Mouse (Mus musculus) lung, embryonic 16.5 days (tissue): Measurements from ENCODE around the gene Ubqln1. TPM values are rescaled to one million over a fixed set of nuclear protein-coding genes. Genes with fewer than 3 reads are reported as not detected.

Experiments
- ATAC-seq: fragments of 200-750 bp; cut with Nextera tagmentation; 2 replicates; pipeline ENCODE4 v1.8.0; 2017; ENCODE audit warnings: low read depth, mild to moderate bottlenecking, moderate library complexity
- H3K27ac ChIP-seq: fragments of 300-500 bp; sonication (generic); 2 replicates; pipeline ENCODE4 v1.5.1; 2014; ENCODE audit warnings: mild to moderate bottlenecking, control low read depth, low read length
- H3K27me3 ChIP-seq: fragments of 300-500 bp; sonication (generic); 2 replicates; pipeline ENCODE4 v1.6.1; 2014; ENCODE audit warnings: low read depth, low read length, mixed read lengths; ENCODE audit not compliant: control insufficient read depth, insufficient read depth
- H3K36me3 ChIP-seq: fragments of 300-500 bp; sonication (generic); 2 replicates; pipeline ENCODE4 v1.6.1; 2014; ENCODE audit warnings: low read length; ENCODE audit not compliant: control insufficient read depth, insufficient read depth
- H3K4me1 ChIP-seq: fragments of 300-500 bp; sonication (generic); replicated peaks from 2 replicates; pipeline ENCODE4 v1.6.1; 2014; ENCODE audit warnings: low read length, mixed read lengths; ENCODE audit not compliant: control insufficient read depth, insufficient read depth
- H3K4me2 ChIP-seq: fragments of 300-500 bp; sonication (generic); 2 replicates; pipeline ENCODE4 v1.6.1; 2014; ENCODE audit warnings: low read depth, low read length, control low read depth
- H3K4me3 ChIP-seq: fragments of 300-500 bp; sonication (generic); 2 replicates; pipeline ENCODE4 v1.5.1; 2014; ENCODE audit warnings: mild to moderate bottlenecking, low read length, control low read depth
- H3K9ac ChIP-seq: fragments of 300-500 bp; sonication (generic); 2 replicates; pipeline ENCODE4 v1.6.1; 2014; ENCODE audit warnings: low read length, control low read depth
- H3K9me3 ChIP-seq: fragments of 300-500 bp; sonication (generic); 2 replicates; pipeline ENCODE4 v1.6.1; 2016; ENCODE audit warnings: low read length; ENCODE audit not compliant: control insufficient read depth
- WGBS: fragments of 180-500 bp; shearing (Covaris S2); extraction: QIAGEN DNeasy Blood & Tissue Kit; methylation state at CpG from one replicate; pipeline ENCODE4 v1.1.7; 2014; 5-methylcytosine and 5-hydroxymethylcytosine counted together
- polyA plus RNA-seq: library from polyadenylated mRNA; unstranded; fragments of >200 nt; fragmentation: Nextera tagmentation; extraction: Ambion mirVana; gene quantifications from 2 replicates; pipeline ENCODE4 v1.2.1, GENCODE M21; 2015

Gene Ubqln1
- polyA plus RNA-seq, 1 experiment from 2014 or later: 87.8 TPM

- Histone ChIP-seq H3K4me1 (peaks cover 31% of the 10 kb centered on the region), H3K4me2 (peak overlapping the region; percentile 78), H3K27me3 (no peaks in the 10 kb centered on the region), H3K27ac (peak overlapping the region; percentile 99), H3K9me3 (no peaks in the 10 kb centered on the region), H3K4me3 (peak overlapping the region; percentile 97), H3K36me3 (peaks cover 5% of the 10 kb centered on the region; the same call in 1 of the 2 replicates), H3K9ac (peak overlapping the region; percentile 99)
- WGBS: under 1% methylated on average over 78 of the region's 81 CpGs
- ATAC-seq: peak; percentile 37
Measured at GRCm38 (mm10) chr13:58127766-58128361, 87.6 kb downstream of the Ubqln1 start.

GRCm38 (mm10) chr13:58126862-58127765 lies 88.3 kb downstream of the Ubqln1 start:
- no peak for ATAC-seq
- no peaks in the 10 kb centered on the region for H3K27me3 ChIP-seq
- under 1% methylated on average over 62 of the region's 92 CpGs for WGBS

More at GRCm38 (mm10) chr13:58126862-58127765, 88.3 kb downstream of the Ubqln1 start:
- Histone ChIP-seq H3K36me3 (peaks cover 5% of the 10 kb centered on the region; the same call in 1 of the 2 replicates), H3K9me3 (no peaks in the 10 kb centered on the region), H3K9ac (peak overlapping the region; percentile 99), H3K4me1 (peaks cover 37% of the 10 kb centered on the region), H3K4me3 (peak overlapping the region; percentile 97), H3K27ac (peak overlapping the region; percentile 99), H3K4me2 (peak overlapping the region; percentile 78)

Other genes starting within 250 kb of the Ubqln1 start
- 4.4 and 4.6 TPM in 2 replicates for gene Klhl3, start 102.1 kb downstream of the Ubqln1 start, polyA plus RNA-seq
- gene Hnrnpa0, start 87.1 kb downstream of the Ubqln1 start, polyA plus RNA-seq: 28.8 and 32.9 TPM in 2 replicates
- 37.2 and 41.8 TPM in 2 replicates for gene Idnk, start 58.0 kb downstream of the Ubqln1 start, polyA plus RNA-seq
- 16.5 and 19.8 TPM in 2 replicates for gene Gkap1, start 60.0 kb upstream of the Ubqln1 start, polyA plus RNA-seq
- gene Kif27, start 143.5 kb upstream of the Ubqln1 start, polyA plus RNA-seq: 1.4 and 1.6 TPM in 2 replicates
- 31.2 and 32.3 TPM in 2 replicates for gene 2210016F16Rik, start 169.6 kb upstream of the Ubqln1 start, polyA plus RNA-seq
- 27.0 and 28.6 TPM in 2 replicates for gene Rmi1, start 186.6 kb upstream of the Ubqln1 start, polyA plus RNA-seq
- 1,519 and 1,646 TPM in 2 replicates for gene Hnrnpk, start 187.7 kb upstream of the Ubqln1 start, polyA plus RNA-seq